Mouse (Mus musculus) bone marrow macrophage, adult 2 months (primary cell): ENCODE data around the gene Hras. TPM values are rescaled to one million over a fixed set of nuclear protein-coding genes. Genes with fewer than 3 reads are reported as not detected.

Source experiments
- H3K27ac ChIP-seq: 2 replicates; pipeline ENCODE4 v1.5.1; 2012; ENCODE audit warnings: low read depth, low read length; ENCODE audit not compliant: insufficient read depth
- H3K4me1 ChIP-seq: 2 replicates; pipeline ENCODE4 v1.6.1; 2012; ENCODE audit warnings: low read length; ENCODE audit not compliant: control insufficient read depth, insufficient read depth
- H3K4me3 ChIP-seq: 2 replicates; pipeline ENCODE4 v1.5.1; 2012; ENCODE audit warnings: mild to moderate bottlenecking, low read length, moderate library complexity; ENCODE audit not compliant: insufficient read depth
- CTCF ChIP-seq: IDR thresholded peaks from 2 replicates; pipeline ENCODE4 v1.5.1; 2012; ENCODE audit warnings: low read depth, mild to moderate bottlenecking, low read length, moderate library complexity
- POLR2A ChIP-seq: IDR thresholded peaks from 2 replicates; pipeline ENCODE4 v1.6.1; 2012; ENCODE audit warnings: mild to moderate bottlenecking, low read depth, low read length, borderline replicate concordance
- polyA plus RNA-seq: library from polyadenylated mRNA; stranded (reverse); fragments of >200 nt; gene quantifications from 2 replicates; pipeline ENCODE4 v1.2.4, GENCODE M21; 2012; ENCODE audit not compliant: missing spikeins, insufficient read depth, insufficient read length

The Hras gene
- 29.7 and 36.1 TPM in 2 replicates for polyA plus RNA-seq

DNA sequence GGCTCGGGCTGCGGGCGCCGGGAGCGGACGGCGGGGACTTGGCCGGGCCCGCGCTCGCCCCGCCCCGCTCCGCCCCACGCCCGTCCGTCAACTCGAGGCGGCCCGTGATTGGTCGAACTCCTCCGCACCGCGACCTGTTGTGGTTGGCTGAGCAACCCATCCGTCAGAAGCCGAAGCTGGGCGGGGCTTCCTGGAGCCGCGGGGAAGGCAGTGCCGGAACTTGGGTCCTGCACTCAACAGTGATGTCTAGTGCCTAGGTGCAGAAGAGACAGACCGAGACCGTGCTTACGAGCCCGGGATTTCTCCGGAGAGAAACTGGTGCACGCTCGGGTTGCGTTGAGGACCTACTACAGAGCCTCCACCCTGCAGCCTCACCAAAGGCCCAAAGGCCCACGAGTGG, at the start of gene Hras, which contains the start of gene Lrrc56:
Hras (minus strand) TSS at position 58 of the 400 bp plus-strand sequence.
Lrrc56 (plus strand) TSS at position 210 of the 400 bp plus-strand sequence.
- Histone ChIP-seq H3K4me1 (peaks cover 6% of the 10 kb centered on the region), H3K4me3 (peak within 1 kb of the TSS; percentile 82), H3K27ac (peak within 1 kb of the TSS; percentile 40)
- TF ChIP-seq POLR2A, result peak; percentile 78; the same call in 1 of the 2 replicates
- TF ChIP-seq CTCF, result no peak

DNA sequence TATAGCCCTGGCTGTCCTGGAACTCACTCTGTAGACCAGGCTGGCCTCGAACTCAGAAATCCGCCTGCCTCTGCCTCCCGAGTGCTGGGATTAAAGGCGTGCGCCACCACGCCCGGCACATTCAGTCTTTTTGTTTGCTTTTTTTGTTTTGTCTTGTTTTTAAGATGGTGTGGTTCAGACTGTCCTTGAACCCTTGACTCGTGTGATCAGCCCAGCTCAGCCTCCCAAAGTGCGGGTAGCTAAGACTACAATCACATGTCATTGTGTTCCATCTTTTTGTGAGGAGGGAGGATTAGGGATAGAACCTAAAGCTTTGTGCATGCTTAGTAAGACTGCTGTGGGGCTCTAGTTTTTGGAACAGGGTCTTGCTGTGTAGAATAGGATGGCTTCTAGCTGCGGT, 37.7 kb upstream of the Hras start:
- Histone ChIP-seq H3K27ac (no peak overlapping the region), H3K4me1 (peaks cover 10% of the 10 kb centered on the region), H3K4me3 (no peak overlapping the region)
- TF ChIP-seq CTCF, result no peak
- TF ChIP-seq POLR2A, result no peak

DNA sequence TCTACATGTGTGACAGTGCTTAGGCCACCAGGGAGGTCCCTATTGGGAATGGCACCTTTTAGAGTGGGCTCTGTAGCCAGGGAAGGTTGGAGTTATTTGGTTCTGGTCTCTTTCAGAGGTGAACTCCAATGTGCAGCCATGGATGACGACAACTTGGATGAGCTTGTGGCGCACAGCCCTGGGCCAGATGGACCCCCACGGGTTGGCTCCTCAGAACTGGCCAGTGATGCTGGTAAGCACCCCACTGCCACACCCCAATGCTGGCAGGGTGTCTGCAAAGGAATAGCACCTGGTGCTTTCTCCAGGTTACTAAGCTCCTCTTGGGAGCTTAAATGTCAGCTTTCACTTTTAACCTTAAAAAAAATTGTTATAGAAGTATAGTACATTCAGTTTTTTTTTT, 37.3 kb upstream of the Hras start:
- TF ChIP-seq POLR2A (no peak), CTCF (no peak)
- no peak overlapping the region for H3K4me3 ChIP-seq
- no peak overlapping the region for H3K27ac ChIP-seq
- H3K4me1 ChIP-seq, result peaks cover 10% of the 10 kb centered on the region

DNA sequence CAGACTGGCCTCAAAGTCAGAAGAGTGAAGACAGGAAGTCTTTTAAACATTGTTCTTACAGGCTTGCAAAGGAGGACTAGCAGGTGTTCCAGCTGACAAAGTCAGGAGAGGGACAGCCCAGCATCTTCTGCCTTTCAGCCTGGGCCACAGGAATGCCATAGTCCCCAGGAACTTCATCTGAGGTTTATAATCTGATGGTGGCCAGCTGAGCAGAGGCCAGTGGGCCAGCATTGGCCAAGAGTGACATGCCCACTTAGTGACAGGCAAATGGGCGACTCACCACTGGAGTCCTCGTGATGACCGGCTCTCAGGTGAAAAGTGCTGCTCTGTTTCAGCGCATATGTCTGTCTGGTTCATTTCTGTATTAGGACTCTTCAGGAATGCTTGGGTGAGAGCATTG, 36.8 kb upstream of the Hras start:
- Histone ChIP-seq H3K27ac (no peak overlapping the region), H3K4me3 (peak overlapping the region; percentile 77; the same call in 1 of the 2 replicates), H3K4me1 (peaks cover 10% of the 10 kb centered on the region)
- TF ChIP-seq POLR2A, result no peak
- TF ChIP-seq CTCF, result no peak

DNA sequence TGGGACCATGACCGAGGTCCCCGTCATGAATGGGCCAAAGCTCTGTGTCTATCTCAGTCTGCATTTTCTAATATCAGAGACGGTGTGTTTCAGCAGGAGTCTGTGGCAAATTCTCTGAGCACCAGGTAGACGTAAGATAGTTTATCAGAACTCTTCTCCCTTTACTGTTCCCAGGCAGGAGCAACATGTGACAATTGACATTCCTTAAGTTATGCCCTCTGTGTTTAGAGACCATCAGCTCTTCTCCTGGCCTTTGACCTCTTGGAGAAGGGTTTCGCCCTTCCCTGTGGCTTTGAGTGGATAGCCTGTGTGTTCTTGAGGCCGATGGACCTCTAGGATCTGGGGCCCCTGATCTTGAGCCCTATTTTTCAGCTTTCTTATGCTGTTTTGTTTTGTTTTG, 35.9 kb upstream of the Hras start:
- Histone ChIP-seq H3K27ac (no peak overlapping the region), H3K4me3 (peak overlapping the region; percentile 77), H3K4me1 (peaks cover 10% of the 10 kb centered on the region)
- TF ChIP-seq CTCF (no peak), POLR2A (no peak)

DNA sequence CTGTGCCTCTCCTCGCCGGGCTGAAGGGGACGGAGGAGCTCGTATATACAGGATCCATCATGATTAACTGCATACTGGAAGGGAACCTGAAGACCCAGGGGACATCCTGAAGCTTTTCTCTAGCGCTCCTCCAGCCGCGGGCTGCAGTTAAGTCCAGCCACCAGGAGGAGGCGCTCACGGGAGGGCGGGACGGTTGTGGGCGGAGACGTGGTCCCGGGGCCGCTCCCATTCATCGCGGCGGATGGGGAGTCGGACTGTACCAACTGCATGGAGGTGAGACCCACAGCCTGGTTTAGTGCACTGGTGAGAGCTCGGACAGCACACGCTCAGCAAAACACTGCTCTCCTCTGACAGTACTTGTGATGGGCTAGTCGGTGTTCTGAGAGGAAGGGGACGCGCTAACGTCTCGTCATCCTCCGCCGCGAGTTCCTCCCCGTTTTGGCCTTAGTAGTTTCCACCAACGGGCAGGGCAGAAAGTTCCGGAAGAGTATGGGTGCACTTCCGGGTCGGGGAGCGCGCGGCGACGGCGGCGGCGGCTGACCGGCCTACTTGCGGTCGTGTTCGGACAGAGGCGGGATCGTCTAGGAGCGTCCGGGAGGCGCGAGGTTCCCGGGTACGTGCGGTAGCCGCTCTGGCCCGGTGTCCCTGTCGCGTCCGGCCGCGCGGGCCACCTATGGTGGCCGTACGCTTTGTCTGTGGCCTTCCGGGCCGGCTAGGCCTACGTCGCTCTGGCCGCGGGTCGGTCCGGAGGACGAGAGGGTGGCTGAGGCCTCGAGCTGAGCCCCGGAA, 34.7 kb upstream of the Hras start, which contains the start of gene Phrf1:
Phrf1 (plus strand) TSS at position 506 of the 789 bp plus-strand sequence.
- Histone ChIP-seq H3K27ac (peak within 1 kb of the TSS; percentile 87), H3K4me1 (peaks cover 10% of the 10 kb centered on the region), H3K4me3 (peak within 1 kb of the TSS; percentile 77)
- TF ChIP-seq CTCF (peak; percentile 71), POLR2A (no peak)

DNA sequence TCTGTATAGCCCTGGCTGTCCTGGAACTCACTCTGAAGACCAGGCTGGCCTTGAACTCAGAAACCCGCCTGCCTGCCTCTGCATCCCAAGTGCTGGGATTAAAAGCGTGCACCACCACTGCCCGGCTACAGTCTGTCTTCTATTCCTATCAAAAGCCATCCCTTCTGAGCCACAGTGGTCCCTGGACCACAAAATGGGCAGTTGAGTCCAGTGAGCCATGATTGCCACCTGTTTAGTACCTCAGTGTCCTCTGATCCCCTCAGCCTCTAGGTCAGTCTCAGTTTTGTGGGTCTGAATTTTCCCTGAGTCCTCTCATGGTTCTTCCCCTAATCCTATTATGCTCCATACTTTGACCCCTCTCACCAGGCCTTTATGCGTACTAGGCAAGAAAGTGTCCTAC, 34.0 kb upstream of the Hras start:
- TF ChIP-seq POLR2A, result no peak
- TF ChIP-seq CTCF, result no peak
- H3K27ac ChIP-seq, result no peak overlapping the region
- H3K4me3 ChIP-seq, result no peak overlapping the region

DNA sequence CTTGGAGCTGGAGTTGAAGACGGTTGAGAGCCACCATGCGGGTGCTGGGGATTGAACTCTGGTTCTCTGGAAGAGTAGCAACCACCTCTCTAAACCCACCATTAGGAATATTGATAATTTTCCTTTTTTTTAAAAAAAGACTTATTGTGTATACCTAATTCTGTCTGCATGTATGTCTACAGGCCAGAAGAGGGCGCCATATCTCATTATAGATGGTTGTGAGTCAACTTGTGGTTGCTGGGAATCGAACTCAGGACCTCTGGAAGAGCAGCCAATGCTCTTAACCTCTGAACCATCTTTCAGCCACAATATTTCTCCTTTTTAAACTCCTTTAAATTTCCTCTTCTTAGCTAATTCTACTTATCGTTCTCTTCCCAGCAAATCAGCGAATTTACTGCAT, 32.7 kb upstream of the Hras start:
- no peak for TF ChIP-seq POLR2A
- no peak for TF ChIP-seq CTCF
- H3K4me3 ChIP-seq, result no peak overlapping the region
- H3K27ac ChIP-seq, result no peak overlapping the region
- H3K4me1 ChIP-seq, result peaks cover 19% of the 10 kb centered on the region

More for the DNA sequence above, 34.0 kb upstream of the Hras start:
- peaks cover 10% of the 10 kb centered on the region for H3K4me1 ChIP-seq

DNA sequence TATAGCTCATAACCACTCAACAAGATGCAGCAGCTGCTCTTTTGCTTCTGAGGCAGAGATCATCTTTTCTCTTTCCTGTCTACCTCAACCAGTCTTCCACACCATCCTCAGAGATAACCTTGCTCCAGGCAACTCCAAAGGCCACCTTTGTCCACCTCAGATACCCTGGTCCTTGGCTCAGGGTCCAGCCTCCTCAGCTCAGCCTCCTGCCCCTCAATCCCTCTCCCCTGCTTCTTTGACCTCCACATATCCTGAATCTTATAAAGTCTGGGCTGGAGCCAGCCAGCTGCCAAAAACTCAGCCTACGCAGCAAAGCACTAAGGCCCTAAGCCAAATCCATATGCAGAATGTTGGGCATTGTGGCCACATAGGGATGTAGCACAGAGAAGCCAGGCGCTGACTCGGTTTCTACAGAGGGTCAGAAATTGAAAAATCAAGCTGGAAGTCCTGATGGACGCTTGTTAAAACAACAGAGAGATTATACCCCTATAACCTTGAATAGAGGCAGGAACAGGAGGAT, 29.0 kb upstream of the Hras start:
- no peak overlapping the region for H3K4me3 ChIP-seq
- H3K27ac ChIP-seq, result no peak overlapping the region
- H3K4me1 ChIP-seq, result peaks cover 27% of the 10 kb centered on the region

DNA sequence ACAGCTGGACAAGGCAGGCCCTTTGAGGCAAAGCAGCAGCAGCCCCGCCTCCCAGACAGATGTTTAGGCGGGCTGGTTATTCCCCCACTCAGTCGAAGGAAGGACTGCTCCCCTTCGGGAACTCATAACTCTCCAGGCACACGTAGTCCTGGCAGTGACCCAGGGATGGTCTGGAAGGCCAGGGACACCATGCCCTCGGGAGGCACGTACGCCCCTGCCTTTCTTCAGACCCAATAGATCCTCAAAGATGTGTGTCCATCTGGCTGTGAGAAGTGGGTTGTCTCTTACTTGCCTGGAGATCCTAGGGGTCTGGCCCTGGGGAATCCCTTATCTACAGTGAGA, 28.3 kb upstream of the Hras start:
- H3K4me3 ChIP-seq, result peak overlapping the region; percentile 14

More for the DNA sequence above, 29.0 kb upstream of the Hras start:
- no peak for TF ChIP-seq POLR2A
- TF ChIP-seq CTCF, result no peak

More for the DNA sequence above, 28.3 kb upstream of the Hras start:
- Histone ChIP-seq H3K27ac (no peak overlapping the region), H3K4me1 (peaks cover 27% of the 10 kb centered on the region)
- TF ChIP-seq CTCF, result no peak
- no peak for TF ChIP-seq POLR2A
